Mouse (Mus musculus) lung, postnatal 4 days (tissue): ENCODE data around the gene Pip4k2b.
"Not testable (repeated sequence)": the region's sequence is repeated elsewhere in the genome, so short reads cannot be mapped to it uniquely, and the experiment has no call there.

Source experiments
- DNase-seq, 2 experiments: peaks; one replicate each; pipeline ENCODE4 v3.0.0; 2021

Pip4k2b gene

DNA sequence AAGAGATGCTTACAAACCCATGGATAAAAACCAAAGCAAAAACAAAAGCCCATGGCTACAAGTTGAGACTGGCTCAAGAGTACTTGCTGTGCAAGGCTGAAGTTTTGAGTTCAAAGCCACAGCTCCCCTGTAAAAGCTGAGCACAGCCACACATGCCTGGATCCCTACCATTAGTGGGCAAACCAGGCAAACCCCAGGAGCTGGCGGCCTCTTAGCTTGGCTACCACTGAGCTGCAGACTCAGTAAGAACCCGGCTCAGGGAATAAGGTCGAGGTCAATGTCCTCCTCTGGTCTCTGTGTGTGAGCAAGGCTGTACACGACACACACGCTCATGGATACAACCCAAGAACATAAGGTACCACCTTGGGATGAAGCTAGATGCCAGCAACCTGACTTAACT, 4.0 kb upstream of the Pip4k2b start:
- no peak for DNase-seq

DNA sequence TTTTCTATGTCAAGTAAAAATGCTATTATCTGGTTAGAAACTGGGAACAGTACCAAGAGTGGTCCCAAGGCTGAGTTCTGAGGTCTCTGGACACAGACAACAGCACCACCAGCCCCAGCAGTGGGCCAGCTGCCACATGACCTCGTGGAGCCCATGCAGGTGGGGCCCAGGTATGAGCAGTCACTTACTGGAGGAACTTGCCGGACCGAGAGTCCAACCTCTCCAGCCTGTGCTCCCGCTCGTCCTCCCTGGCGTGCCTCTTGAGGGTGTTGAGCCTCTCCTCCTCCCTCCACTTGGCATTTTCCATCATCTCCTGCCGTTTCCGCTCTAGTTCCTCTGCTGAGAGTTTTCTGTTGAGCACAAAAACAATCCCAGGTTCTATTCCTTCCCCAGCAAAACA, 3.3 kb upstream of the Pip4k2b start:
- DNase-seq = peak in 1 of 2 experiments; percentile 34

DNA sequence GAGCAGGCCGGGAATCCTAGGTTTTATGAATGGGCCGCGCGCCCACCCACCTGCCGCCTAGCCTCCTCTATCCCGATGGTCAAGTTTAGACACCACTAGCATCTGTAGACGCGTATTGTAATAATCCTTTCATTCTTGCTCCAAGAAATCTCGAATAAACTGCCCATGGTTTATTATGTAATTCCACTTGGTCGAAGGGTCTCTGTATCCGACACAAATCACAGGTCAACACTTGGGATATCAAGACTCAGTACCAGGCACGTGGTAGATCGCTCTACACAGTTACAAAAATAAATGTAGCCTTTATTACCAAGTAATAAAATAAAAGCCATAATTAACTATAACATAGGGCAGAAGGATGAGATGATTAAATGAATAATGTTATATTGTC, 822 bp upstream of the Pip4k2b start:
- no peak for DNase-seq

- peak; percentile 98 to 99 for DNase-seq
Measured at GRCm38 (mm10) chr11:97744718-97745330, 320 bp upstream of the Pip4k2b start.

- no peak for DNase-seq
Measured at GRCm38 (mm10) chr11:97743423-97743822, 1.1 kb downstream of the Pip4k2b start.

- DNase-seq = no peak
Measured at GRCm38 (mm10) chr11:97742591-97742990, 1.9 kb downstream of the Pip4k2b start.

GRCm38 (mm10) chr11:97742157-97742556, 2.3 kb downstream of the Pip4k2b start:
- no peak for DNase-seq

DNA sequence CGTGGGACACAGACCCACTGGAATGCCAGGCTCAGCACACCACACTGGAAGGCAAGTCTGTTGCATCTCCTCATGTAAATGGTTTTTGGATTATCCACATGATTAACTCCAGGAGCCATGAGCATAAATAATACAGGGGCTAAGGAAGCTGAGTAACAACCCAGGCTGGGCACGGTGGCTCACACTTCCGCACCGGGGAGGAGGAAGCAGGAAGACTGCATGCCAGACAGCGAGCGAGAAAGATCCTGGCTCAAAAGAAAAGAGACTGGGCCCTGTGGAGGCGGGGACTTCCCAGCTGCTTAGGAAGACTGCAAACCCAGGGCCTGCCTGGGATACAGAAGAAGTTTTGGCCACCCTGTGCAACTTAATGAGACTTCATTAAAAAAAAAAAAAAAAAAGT, 4.3 kb downstream of the Pip4k2b start:
- peak; percentile 52 to 65 for DNase-seq

- DNase-seq = no peak
Measured at GRCm38 (mm10) chr11:97739155-97739554, 5.3 kb downstream of the Pip4k2b start.

GRCm38 (mm10) chr11:97738703-97739102, 5.8 kb downstream of the Pip4k2b start:
- no peak for DNase-seq

GRCm38 (mm10) chr11:97737600-97737999, 6.9 kb downstream of the Pip4k2b start:
- no peak for DNase-seq

- DNase-seq = no peak
Measured at GRCm38 (mm10) chr11:97736645-97737044, 7.9 kb downstream of the Pip4k2b start.

GRCm38 (mm10) chr11:97734810-97735209, 9.7 kb downstream of the Pip4k2b start:
- not testable (repeated sequence) for DNase-seq

DNA sequence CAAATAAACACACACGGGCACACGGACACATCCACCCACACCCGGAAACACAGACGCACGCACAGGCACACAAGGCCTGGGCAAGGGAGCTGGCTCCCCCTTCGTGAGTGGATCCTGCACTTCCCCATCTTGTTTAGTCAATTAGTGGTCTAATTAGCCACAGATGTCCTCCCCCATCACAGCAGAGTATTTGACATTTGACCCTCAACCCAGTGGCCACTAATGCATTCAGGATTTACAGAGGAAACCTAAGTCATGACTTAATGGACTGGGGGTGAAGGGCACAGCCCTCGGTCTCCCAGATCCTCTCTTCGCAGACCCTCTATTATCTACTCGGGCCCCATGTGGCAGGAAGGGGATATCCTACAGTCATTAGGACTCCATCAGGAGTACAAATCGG, 10.8 kb downstream of the Pip4k2b start:
- no peak for DNase-seq

- no peak for DNase-seq
Measured at GRCm38 (mm10) chr11:97728730-97729129, 15.8 kb downstream of the Pip4k2b start.

- DNase-seq = no peak
Measured at GRCm38 (mm10) chr11:97728311-97728710, 16.2 kb downstream of the Pip4k2b start.

DNA sequence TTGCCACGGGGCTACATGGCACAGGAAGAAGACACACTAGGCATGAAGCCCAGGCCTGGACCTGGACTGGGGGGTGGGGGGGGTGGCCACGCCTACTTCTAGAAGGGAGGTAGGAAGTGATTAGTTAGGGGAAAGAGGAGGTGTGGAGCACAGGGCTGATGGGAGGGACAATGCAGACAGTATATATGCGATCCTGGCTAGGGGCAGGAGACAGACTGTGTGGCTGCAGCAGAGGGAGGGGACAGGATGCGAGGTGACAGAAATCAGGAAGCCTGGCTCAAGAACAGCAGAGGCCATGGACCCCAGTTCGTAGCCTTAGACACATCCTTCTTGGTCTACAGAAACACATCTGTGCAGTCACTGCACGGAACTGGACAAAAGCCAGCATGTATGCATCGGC, 20.8 kb downstream of the Pip4k2b start:
- no peak for DNase-seq

DNA sequence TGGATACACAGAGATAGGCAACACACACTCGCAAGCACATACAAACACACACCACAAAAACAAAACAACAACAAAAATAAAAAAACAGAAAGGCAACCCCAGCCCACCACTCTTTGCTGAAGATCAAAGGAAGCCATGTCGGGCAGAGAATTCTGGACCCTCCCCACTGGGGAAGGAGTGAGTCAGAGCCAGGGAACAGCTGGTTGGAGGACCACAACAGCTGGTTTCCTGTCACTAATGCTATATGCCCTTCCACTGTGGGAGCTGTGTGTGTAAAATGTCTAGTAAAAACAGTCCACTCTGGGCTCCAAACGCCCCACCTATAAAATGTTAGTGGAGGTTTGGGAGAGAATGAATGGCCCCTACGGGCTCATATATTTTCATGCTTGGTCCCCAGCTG, 23.2 kb downstream of the Pip4k2b start:
- DNase-seq = no peak

- DNase-seq = no peak
Measured at GRCm38 (mm10) chr11:97719041-97719440, 25.5 kb downstream of the Pip4k2b start.

DNA sequence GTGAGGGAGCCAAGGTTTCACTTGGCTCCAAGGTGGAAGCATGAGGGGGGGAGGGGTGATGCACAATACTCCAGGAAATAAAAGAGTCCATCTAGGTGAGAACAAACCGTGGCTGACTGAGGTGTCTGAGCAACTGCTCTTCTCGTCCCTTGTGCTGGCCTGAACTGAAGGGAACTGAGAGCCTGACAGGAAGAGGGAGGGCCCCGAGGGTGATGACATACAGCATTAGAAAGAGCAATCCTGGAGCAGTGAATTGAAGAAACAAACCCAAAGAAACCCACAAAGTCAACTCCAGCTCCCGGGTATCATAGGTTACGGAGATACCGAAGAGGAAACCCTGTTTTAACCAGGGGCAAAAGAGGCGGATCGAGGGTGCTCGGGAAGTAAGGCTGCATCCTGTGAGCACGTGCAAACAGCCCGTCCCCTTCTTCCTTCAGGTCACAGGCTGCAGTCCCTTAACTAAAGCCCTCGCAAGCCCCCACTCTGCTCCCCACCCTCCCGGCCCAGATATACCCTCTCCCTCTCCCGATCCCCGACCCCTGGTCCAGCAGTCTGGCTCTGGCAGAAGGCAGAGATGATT, 26.1 kb downstream of the Pip4k2b start:
- no peak for DNase-seq

GRCm38 (mm10) chr11:97717369-97718280, 26.9 kb downstream of the Pip4k2b start:
- DNase-seq = no peak

DNA sequence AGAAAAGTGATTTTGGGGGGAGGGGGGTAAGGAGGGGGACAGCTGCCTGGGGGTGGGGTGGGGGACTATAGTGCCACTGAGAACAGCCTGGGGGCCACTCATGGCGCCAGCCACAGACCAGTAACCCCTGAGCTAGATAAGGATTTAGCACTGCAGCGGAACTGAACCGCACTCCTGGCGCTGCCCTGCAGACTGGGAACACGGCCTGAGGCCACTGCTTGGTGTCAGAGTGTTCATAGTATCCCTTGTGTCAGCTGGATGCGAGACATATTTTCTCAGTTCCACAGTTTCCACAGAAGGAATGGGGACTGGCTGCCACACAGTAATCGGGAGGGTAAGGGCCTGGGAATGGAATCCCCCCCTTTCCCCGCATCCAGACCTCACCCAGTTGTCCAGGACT, 28.5 kb downstream of the Pip4k2b start:
- no peak for DNase-seq

GRCm38 (mm10) chr11:97714784-97715760, 29.4 kb downstream of the Pip4k2b start:
- DNase-seq = peak in 1 of 2 experiments; percentile 47
